In the genomic region with DNA sequence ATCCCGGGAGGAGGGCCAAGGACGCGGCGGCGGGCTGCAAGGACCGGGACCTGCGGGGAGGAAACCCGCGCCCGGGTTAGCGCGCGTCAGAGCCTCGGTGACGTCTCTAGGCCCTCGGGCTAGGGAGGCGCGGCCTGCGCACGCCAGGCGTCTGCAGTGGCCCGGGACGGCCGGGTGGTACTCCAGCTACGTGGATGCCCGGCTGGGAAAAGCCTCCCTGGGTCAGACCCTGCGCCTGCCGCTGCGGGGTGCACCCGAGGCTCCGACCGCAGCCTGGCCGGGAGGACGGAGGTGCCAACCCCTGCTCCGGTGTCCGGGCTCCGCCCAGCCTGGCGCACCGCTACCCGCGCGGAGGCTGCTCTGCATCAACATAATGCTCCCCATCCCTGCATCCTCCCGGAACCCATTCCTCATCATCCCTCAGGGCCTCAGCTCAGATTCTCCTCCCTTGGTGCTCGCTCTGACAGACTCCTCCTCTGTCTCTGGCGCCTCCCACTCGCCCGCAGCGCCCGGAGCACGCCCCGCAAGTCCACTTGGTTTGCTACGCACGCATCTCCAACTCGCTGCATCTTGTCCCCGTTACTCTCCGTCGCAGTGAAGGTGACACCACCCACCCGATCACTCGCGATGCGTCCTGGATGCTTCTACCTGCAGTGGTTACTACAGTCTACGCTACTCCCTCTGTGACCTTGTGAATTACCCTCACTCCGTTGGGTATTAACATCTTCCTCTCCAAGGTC, we compare ENCODE assay signal across 8 mouse cellular contexts. TPM values are rescaled to one million over a fixed set of nuclear protein-coding genes. Genes with fewer than 3 reads are reported as not detected.
DNase-seq lines count a peak whose midpoint lies in the region; ATAC-seq and TF ChIP-seq lines count a peak whose summit lies in the region.

No protein-coding gene starts in this region.

- TF ChIP-seq CTCF in left cerebral cortex, adult 2 months (IDR thresholded peaks at IDR 0.05): no peak; the same call in 1 of the 2 replicates

- H3K9ac ChIP-seq in hindbrain, embryonic 15.5 days: peak overlapping the region; percentile 82

- H3K27ac ChIP-seq in hindbrain, embryonic 15.5 days (replicated peaks): peak overlapping the region; percentile 92
- peak overlapping the region; percentile 97 for H3K27ac ChIP-seq in left cerebral cortex, adult 2 months

- peaks cover 11% of the 10 kb centered on the region; the same call in 1 of the 2 replicates for H3K27me3 ChIP-seq in hindbrain, embryonic 15.5 days

- peak overlapping the region; percentile 87 for H3K4me2 ChIP-seq in hindbrain, embryonic 15.5 days

- ATAC-seq in hindbrain, embryonic 15.5 days (ENCODE audit: low FRiP score, low read depth): peak; percentile 89

- intact Hi-C loops in left cerebral cortex, adult 2 months (cut with DNase I): loop anchor here (5.0 to 10.0 kb wide), 4 partner anchors 112 to 373 kb away; a partner anchor contains a TSS

- H3K4me1 ChIP-seq in hindbrain, embryonic 15.5 days (replicated peaks): peaks cover 25% of the 10 kb centered on the region

- no peaks in the 10 kb centered on the region for H3K9me3 ChIP-seq in hindbrain, embryonic 15.5 days

- under 1% methylated on average over 54 of the region's 63 CpGs for WGBS in hindbrain, embryonic 15.5 days

- peak; percentile 85 for DNase-seq in MN1 (ENCODE audit: low spot score)
- peak; percentile 90 to 91 for DNase-seq in cerebellum, postnatal 14 days
- peak; percentile 67 for DNase-seq in gastrocnemius, adult 18-20 months (ENCODE audit: low spot score)
- DNase-seq in left cerebral cortex, adult 2 months (ENCODE audit: extremely low spot score in 1 of 2, low spot score in 2 of 2): peak; percentile 75 to 79
- peak; percentile 52 to 67 for DNase-seq in lung, postnatal 4 days
- DNase-seq in right cerebral cortex, adult 18-20 months: peak; percentile 86
- DNase-seq in urinary bladder, postnatal 25 days (ENCODE audit: low spot score): peak; percentile 33

- no peaks in the 10 kb centered on the region for H3K36me3 ChIP-seq in hindbrain, embryonic 15.5 days

- H3K4me3 ChIP-seq in hindbrain, embryonic 15.5 days: peak overlapping the region; percentile 78
- H3K4me3 ChIP-seq in left cerebral cortex, adult 2 months: peak overlapping the region; percentile 71

RNA-seq across cellular contexts. Expression of a gene that starts 33.3 kb away (rescaled TPM):
- 10 to 100 TPM; 21.5 to 25.4 TPM for total RNA-seq in gastrocnemius, adult 18-20 months (2021)
- polyA plus RNA-seq in hindbrain, embryonic 15.5 days (2015; fragmentation: Nextera tagmentation; extraction: Ambion mirVana): 34.1 and 37.2 TPM in 2 replicates
- 100 to 1,000 TPM; 124 to 153 TPM for total RNA-seq in left cerebral cortex, adult 2 months (2021)

RNA-seq across cellular contexts. Expression of a gene that starts 35.3 kb away (rescaled TPM):
- total RNA-seq in gastrocnemius, adult 18-20 months (2021): 1 to 10 TPM; 3.0 to 4.5 TPM
- polyA plus RNA-seq in hindbrain, embryonic 15.5 days (2015; fragmentation: Nextera tagmentation; extraction: Ambion mirVana): 2.2 and 2.9 TPM in 2 replicates
- 1 to 10 TPM; 2.3 TPM for total RNA-seq in left cerebral cortex, adult 2 months (2021)

Comparison
In these comparisons a context has a peak if more than half of its experiments do, and no peak if none do; other contexts are left out.
1. Peak in every context shown above with its lines: DNase-seq, ATAC-seq, H3K4me3 ChIP-seq and H3K27ac ChIP-seq.
2. DNase-seq: peak in every context shown above with its lines; median percentile 90 in cerebellum, postnatal 14 days; 86 in right cerebral cortex, adult 18-20 months; 85 in MN1; 77 in left cerebral cortex, adult 2 months; 67 in gastrocnemius, adult 18-20 months; 60 in lung, postnatal 4 days; 33 in urinary bladder, postnatal 25 days.
3. RNA of a gene that starts 33.3 kb away (total RNA-seq): 124 to 153 TPM in left cerebral cortex, adult 2 months; 21.5 to 25.4 TPM in gastrocnemius, adult 18-20 months; every median in the first group is over 4 times any median in the second.